Mouse (Mus musculus) naive thymus-derived CD4-positive, alpha-beta T cell, adult 2 months (primary cell): ENCODE results near the gene Ccdc63.
A peak's percentile ranks its signal among the peaks of the same experiment; 100 is the strongest.
"Not testable (repeated sequence)": the region's sequence is repeated elsewhere in the genome, so short reads cannot be mapped to it uniquely, and the experiment has no call there.

ENCODE experiments used
- DNase-seq: peaks from one replicate; pipeline ENCODE4 v3.0.0-alpha.2; 2011; ENCODE audit warnings: low read depth

The Ccdc63 gene

GRCm38 (mm10) chr5:122140723-122141122 is at the start of gene Ccdc63:
Gene Ccdc63 (minus strand): TSS chr5:122140823.
- no peak for DNase-seq

- no peak for DNase-seq
These were observed 48.5 kb upstream of the Ccdc63 start for GRCm38 (mm10) chr5:122189115-122189514.

GRCm38 (mm10) chr5:122184858-122185257 is 44.2 kb upstream of the Ccdc63 start:
- DNase-seq, result not testable (repeated sequence)

GRCm38 (mm10) chr5:122184283-122184806 is 43.7 kb upstream of the Ccdc63 start:
- no peak for DNase-seq

DNA sequence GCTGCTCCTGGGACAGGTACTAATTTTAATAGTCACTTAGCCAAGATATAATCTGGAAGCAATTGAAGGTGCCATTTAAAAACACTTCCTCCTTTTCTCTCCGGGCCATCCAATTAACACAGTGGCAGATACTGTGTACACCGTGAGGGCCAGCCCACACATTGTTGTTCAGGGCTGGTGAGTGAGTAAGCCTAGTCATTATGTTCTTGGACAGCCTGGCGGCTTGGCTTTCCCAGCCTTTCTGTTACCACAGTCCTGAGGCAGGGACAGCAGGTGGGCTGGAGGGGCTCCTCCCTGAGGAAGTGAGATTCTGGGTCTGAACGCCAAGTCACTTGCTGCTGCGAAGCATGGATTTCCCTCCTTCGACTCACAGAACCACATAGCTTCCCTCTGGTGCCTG is 39.0 kb upstream of the Ccdc63 start:
- DNase-seq, result no peak

- peak; percentile 78 for DNase-seq
These were observed 35.8 kb upstream of the Ccdc63 start for GRCm38 (mm10) chr5:122176398-122176797.

GRCm38 (mm10) chr5:122175961-122176360 is 35.3 kb upstream of the Ccdc63 start:
- DNase-seq, result no peak

- DNase-seq, result no peak
These were observed 34.8 kb upstream of the Ccdc63 start for GRCm38 (mm10) chr5:122175402-122175801.

- no peak for DNase-seq
These were observed 30.4 kb upstream of the Ccdc63 start for GRCm38 (mm10) chr5:122171058-122171457.

GRCm38 (mm10) chr5:122168344-122169069 is 27.9 kb upstream of the Ccdc63 start:
- no peak for DNase-seq

DNA sequence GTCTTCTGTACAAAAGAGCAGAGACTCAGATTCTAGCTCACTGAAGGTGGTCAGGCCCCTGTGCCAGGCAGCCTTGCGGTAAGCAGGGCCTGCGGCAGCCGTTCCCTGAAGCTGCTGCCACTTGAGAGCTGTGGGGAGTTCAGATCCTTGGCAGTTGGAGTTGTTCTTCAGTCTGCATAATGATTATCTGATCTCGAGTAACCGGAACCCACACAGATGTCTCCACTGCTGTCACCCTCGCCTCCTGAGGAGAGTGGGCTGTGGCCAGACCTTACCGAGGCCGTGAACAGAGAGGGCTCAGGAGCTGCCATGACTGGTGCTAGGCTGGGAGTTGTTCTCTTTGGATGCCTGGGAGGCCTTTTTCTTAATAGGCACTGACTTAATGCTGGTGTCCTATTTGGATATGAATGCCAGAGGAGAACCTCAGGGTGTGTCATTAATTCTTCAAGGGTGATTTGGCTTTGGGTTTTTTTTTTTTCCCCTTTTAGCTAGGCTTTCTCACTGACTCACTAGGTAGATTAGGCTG is 26.1 kb upstream of the Ccdc63 start:
- no peak for DNase-seq

DNA sequence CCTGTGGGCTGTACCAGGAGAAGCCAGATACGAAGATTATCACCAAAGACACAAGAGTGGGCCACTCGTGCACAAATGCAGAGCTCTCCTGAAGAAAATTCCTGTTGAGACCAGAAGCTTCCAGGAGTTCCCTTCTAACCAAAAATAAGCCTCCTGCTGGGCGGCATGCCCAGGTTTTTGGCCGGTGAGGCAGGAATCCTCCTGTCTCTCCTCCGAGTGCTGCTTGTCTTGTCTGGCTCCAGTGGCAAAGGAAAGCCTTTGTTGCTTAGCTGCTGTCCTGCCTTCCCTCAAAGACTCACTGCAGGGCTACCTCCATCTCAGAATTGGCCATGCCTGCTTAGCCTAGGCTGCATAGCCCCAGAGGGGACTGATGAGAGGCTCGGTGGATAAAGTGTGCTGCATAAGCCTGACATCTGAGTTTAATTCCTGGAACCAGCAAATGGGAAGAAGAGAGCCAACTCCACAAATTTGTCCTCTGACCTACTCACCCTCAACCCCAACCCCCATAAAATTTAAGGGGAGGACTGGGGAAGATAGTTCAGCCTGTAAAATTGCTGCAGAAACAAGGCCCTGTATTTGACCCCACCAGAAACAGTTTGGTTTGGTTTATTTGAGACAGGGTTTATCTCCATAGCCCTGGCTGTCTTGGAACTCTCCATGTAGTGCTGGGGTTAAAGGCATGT is 24.8 kb upstream of the Ccdc63 start:
- no peak for DNase-seq

DNA sequence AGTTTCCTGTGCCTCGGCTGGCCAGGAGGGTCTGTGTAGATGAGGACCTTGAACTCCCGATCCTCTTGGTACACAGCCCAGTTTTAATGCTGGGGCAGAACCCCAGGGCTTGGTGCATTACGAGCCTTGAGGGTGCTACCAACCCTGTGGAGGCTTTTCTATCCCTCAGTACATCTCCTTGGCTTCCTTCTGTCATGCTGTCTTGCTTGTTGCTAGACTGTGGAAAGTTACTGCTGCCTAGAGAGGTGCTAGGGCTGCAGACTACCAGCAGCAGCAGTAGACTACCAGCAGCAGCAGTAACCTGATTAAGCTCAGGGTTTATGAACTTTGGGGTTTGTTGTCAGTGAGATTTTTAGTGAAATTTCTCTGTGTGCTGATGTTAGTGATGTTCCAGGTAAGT is 23.4 kb upstream of the Ccdc63 start:
- DNase-seq, result no peak

DNA sequence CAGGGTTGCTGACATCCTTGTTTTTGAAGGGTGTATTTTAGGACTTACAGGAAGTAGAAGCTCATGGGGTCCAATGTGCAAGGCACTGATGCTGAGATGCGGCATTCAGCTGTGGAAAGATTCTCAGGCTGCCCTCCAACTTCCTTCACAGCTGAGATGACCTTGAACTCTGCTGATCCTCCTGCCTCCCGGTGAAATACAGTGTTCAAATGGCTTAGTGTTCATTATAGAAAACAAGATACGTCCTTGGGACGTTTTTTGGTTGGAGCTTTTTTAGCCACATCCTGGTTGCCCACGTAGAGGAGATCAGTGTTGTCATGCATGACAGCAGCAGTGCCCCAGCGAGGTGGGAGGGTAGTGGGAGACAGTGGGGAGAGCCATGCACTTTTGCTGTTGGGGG is 22.6 kb upstream of the Ccdc63 start:
- peak; percentile 68 for DNase-seq

- DNase-seq, result peak; percentile 54
These were observed 18.2 kb upstream of the Ccdc63 start for GRCm38 (mm10) chr5:122158557-122159515.

DNA sequence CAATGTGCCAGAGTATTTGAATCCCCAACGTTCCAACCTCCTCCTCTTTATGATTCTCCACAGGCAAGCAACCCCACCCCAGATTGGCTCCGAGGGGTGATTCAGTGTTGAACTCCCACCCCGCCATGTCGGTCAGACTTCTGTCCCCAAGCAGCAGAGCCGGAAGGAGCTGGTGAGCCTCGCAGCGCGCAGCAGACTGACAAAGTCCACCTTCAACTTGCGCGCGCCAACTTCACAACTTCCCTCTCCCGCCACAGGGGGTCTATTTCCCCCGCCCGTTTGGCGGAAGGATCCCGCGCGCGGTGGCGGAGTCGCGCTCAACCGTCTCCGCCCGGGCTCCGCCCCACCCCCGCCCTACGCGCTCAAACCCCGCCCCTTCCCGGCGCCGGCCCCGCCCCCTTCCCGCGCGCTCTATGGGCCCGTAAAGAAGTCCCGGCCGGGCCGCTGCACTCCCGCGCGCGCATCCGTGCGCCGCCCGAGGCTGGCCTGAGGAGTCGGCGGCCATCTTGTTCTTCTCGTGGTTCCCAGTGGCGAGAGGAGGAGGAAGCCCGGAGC is 17.3 kb upstream of the Ccdc63 start, which contains the start of gene Ppp1cc:
TSS of gene Ppp1cc (plus strand) at position 452 of the 555 bp plus-strand sequence.
- peak; percentile 94 for DNase-seq

DNA sequence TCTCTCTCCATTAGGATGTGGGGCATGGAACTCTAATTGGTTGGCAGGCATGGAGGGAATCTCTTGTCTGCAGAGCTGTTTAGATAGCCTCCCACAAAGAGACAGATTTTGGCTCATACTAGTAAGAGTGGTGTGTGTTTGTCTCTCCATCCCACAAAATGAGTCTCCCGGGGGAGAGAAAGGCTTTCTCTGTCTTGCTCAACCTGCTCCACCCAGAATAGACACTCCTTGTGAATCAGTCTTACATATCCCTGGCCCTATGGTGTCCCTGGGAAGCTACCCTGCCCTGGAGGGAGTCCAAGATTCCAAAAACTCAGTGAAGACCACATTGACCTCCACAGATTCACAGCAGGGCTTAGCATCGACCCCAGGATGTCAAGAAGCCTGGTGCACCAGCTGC is 15.9 kb upstream of the Ccdc63 start:
- no peak for DNase-seq

- DNase-seq, result no peak
These were observed 15.0 kb upstream of the Ccdc63 start for GRCm38 (mm10) chr5:122155613-122156012.

- DNase-seq, result no peak
These were observed 14.2 kb upstream of the Ccdc63 start for GRCm38 (mm10) chr5:122154782-122155181.

DNA sequence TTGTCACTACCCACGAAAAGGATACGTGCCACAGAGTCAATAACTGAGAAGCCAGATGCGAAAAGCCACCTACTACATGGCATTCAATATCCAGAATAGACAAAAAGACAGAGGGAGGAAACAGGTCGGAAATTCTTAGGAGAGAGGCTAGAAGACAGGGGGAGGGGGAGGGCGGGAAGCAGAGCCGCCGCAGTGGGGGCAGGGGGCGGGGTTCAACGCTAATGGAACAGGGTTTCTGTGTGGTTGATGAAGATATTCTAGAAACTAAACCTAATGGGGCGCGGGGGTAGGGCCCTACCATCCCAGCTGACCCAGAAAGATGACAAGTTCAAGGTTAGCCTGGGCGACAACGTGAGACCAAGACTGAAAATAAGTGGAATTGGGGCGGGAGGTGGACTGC is 13.4 kb upstream of the Ccdc63 start:
- DNase-seq, result no peak

- DNase-seq, result not testable (repeated sequence)
These were observed 11.9 kb upstream of the Ccdc63 start for GRCm38 (mm10) chr5:122152508-122152907.

- no peak for DNase-seq
These were observed 8.6 kb upstream of the Ccdc63 start for GRCm38 (mm10) chr5:122149259-122149658.
